Mouse (Mus musculus) limb, embryonic 15.5 days (tissue): ENCODE data around the gene Rnf31. TPM values are rescaled to one million over a fixed set of nuclear protein-coding genes. Genes with fewer than 3 reads are reported as not detected.

Experiments used
- ATAC-seq: fragments of 200-750 bp; cut with Nextera tagmentation; 2 replicates; pipeline ENCODE4 v1.8.0; 2017; ENCODE audit warnings: low read depth, moderate TSS enrichment; ENCODE audit not compliant: insufficient number of reproducible peaks, low FRiP score, low TSS enrichment
- H3K27ac ChIP-seq: fragments of 300-500 bp; sonication (generic); 2 replicates; pipeline ENCODE4 v1.5.1; 2015; ENCODE audit warnings: moderate library complexity, mild to moderate bottlenecking, inconsistent platforms
- H3K27me3 ChIP-seq: fragments of 300-500 bp; sonication (generic); 2 replicates; pipeline ENCODE4 v1.6.1; 2015; ENCODE audit warnings: inconsistent platforms
- H3K36me3 ChIP-seq: fragments of 300-500 bp; sonication (generic); 2 replicates; pipeline ENCODE4 v1.6.1; 2015; ENCODE audit warnings: inconsistent platforms
- H3K4me1 ChIP-seq: fragments of 300-500 bp; sonication (generic); 2 replicates; pipeline ENCODE4 v1.6.1; 2015; ENCODE audit warnings: inconsistent platforms
- H3K4me2 ChIP-seq: fragments of 300-500 bp; sonication (generic); 2 replicates; pipeline ENCODE4 v1.6.1; 2015; ENCODE audit warnings: mild to moderate bottlenecking, inconsistent platforms
- H3K4me3 ChIP-seq: fragments of 300-500 bp; sonication (generic); 2 replicates; pipeline ENCODE4 v1.5.1; 2015; ENCODE audit warnings: mild to moderate bottlenecking, inconsistent platforms
- H3K9ac ChIP-seq: fragments of 300-500 bp; sonication (generic); 2 replicates; pipeline ENCODE4 v1.6.1; 2015; ENCODE audit warnings: inconsistent platforms
- H3K9me3 ChIP-seq: fragments of 300-500 bp; sonication (generic); 2 replicates; pipeline ENCODE4 v1.6.1; 2016; ENCODE audit warnings: inconsistent platforms
- WGBS: fragments of 180-500 bp; shearing (Covaris S2); methylation state at CpG from one replicate; pipeline ENCODE4 v1.1.7; 2015; 5-methylcytosine and 5-hydroxymethylcytosine counted together
- polyA plus RNA-seq: library from polyadenylated mRNA; unstranded; fragments of >200 nt; fragmentation: Nextera tagmentation; extraction: Ambion mirVana; gene quantifications from 2 replicates; pipeline ENCODE4 v1.2.1, GENCODE M21; 2015

Rnf31 gene
- polyA plus RNA-seq, 1 experiment from 2014 or later, result 20.6 TPM

- peak; percentile 94 for ATAC-seq
- Histone ChIP-seq H3K27me3 (no peaks in the 10 kb centered on the region), H3K4me3 (peak within 1 kb of the TSS; percentile 79), H3K9ac (peak within 1 kb of the TSS; percentile 68), H3K4me1 (peaks cover 28% of the 10 kb centered on the region), H3K36me3 (peaks cover 42% of the 10 kb centered on the region), H3K27ac (peak within 1 kb of the TSS; percentile 97), H3K4me2 (peak within 1 kb of the TSS; percentile 88), H3K9me3 (no peaks in the 10 kb centered on the region)
- WGBS, result under 1% methylated on average over 22 of the region's 22 CpGs
Observed at GRCm38 (mm10) chr14:55590748-55591330, 669 bp upstream of the Rnf31 start, which contains the start of gene Psme2. Psme2 (minus strand) TSS chr14:55591113.

- Histone ChIP-seq H3K4me1 (peaks cover 28% of the 10 kb centered on the region), H3K4me2 (peak overlapping the region; percentile 88), H3K36me3 (peaks cover 52% of the 10 kb centered on the region), H3K4me3 (peak overlapping the region; percentile 79), H3K27me3 (no peaks in the 10 kb centered on the region), H3K27ac (peak overlapping the region; percentile 97), H3K9me3 (no peaks in the 10 kb centered on the region), H3K9ac (peak overlapping the region; percentile 68)
- no peak for ATAC-seq
- WGBS, result 2% methylated on average over 16 of the region's 16 CpGs
Observed at GRCm38 (mm10) chr14:55592226-55592625, 718 bp downstream of the Rnf31 start.

DNA sequence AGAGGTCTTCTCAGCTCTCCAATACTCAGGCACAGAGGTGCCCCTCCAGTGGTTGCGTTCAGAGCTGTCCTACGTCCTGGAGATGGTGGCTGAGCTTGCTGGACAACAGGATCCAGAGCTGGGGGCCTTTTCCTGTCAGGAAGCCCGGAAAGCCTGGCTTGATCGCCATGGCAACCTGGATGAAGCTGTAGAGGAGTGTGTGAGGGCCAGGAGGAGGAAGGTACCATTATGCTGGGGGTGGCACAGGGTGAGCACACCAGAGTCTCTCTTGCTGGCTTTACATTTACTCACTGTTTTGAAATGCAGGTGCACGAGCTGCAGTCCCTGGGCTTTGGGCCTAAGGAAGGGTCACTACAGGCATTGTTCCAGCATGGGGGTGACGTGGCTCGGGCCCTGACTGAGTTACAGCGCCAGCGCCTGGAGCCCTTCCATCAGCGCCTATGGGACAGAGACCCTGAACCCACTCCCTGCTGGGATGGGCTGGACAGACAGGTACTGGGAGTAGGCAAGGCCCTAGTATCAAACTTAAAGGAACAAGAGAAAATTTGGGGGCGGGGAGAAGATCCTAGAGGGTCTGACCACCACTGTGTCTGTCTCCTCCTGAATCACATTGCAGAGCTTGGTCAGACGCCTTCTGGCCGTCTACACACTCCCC lies 4.7 kb downstream of the Rnf31 start:
- WGBS, result 84% methylated on average over 13 of the region's 13 CpGs
- Histone ChIP-seq H3K4me1 (peaks cover 18% of the 10 kb centered on the region), H3K9ac (no peak overlapping the region), H3K4me2 (no peak overlapping the region), H3K27ac (no peak overlapping the region), H3K27me3 (no peaks in the 10 kb centered on the region), H3K36me3 (peaks cover 68% of the 10 kb centered on the region), H3K4me3 (no peak overlapping the region), H3K9me3 (no peaks in the 10 kb centered on the region)
- ATAC-seq, result no peak

- Histone ChIP-seq H3K9me3 (no peaks in the 10 kb centered on the region), H3K4me1 (peaks cover 10% of the 10 kb centered on the region; the same call in 1 of the 2 replicates), H3K9ac (no peak overlapping the region), H3K4me2 (no peak overlapping the region), H3K27me3 (no peaks in the 10 kb centered on the region), H3K4me3 (no peak overlapping the region), H3K27ac (no peak overlapping the region), H3K36me3 (peaks cover 87% of the 10 kb centered on the region)
- no peak for ATAC-seq
- WGBS, result 92% methylated on average over 21 of the region's 21 CpGs
Observed at GRCm38 (mm10) chr14:55598521-55599390, 7.2 kb downstream of the Rnf31 start.

- 84% methylated on average over 7 of the region's 7 CpGs for WGBS
- Histone ChIP-seq H3K9ac (peak within 1 kb of the TSS; percentile 52; the same call in 1 of the 2 replicates), H3K27me3 (no peaks in the 10 kb centered on the region), H3K4me3 (peak within 1 kb of the TSS; percentile 43), H3K9me3 (no peaks in the 10 kb centered on the region), H3K27ac (peak within 1 kb of the TSS; percentile 83), H3K4me1 (peaks cover 22% of the 10 kb centered on the region), H3K4me2 (peak within 1 kb of the TSS; percentile 60), H3K36me3 (peaks cover 78% of the 10 kb centered on the region)
- ATAC-seq, result no peak
Observed at GRCm38 (mm10) chr14:55603271-55603632, 11.7 kb downstream of the Rnf31 start, which contains the start of gene Irf9. Irf9 (plus strand) TSS chr14:55603571.

DNA sequence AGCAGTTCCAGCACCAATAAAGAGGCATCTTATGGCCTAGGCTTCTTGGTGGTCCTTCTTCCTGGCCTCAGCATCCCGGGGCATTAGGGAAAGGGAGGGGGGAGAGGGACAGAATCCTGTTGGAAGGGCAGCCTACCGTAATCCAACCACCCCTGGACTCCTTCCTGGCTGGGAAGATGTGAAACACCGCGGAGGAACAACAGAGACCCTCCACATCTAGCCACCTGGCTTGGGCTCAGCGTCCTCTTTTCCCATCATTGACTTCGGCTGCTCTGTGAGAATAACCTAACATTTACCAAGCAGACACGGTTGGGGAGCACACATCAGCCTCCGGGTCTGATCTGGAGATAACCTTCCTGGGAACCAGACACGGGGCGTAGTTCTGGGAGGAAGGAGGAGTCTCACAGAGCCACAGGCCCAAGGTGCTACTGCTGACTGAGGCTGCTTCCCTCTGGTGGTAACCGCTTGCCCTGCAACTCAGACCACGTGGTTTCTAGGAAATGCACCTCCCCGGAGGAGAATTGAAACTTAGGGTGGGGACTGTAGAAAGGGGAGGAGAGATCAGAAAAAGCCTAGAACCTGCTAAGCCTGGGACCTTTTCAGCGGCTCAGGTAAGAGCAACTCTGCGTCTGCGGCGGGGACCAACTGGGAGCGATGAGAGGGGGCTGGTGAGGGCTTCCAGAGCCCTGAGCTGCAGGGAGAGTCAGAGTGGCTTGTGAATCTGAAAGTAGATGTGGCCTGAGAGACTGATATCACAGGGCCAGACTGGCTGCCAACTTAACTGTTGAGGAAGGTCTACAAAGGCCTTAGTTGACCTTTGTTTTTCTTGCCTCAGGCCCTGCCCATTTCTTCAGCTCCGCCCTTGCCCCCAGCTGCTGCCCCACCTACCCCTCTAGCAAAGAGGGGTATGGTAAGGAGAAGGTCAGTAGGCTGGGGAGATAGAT lies 12.4 kb downstream of the Rnf31 start:
- H3K4me3 ChIP-seq, result peak overlapping the region; percentile 43
- ATAC-seq, result peak; percentile 82
- H3K9ac ChIP-seq, result peak overlapping the region; percentile 52; the same call in 1 of the 2 replicates
- peak overlapping the region; percentile 60 for H3K4me2 ChIP-seq
- no peaks in the 10 kb centered on the region for H3K27me3 ChIP-seq
- 15% methylated on average over 19 of the region's 19 CpGs for WGBS
- H3K36me3 ChIP-seq, result peaks cover 78% of the 10 kb centered on the region
- no peaks in the 10 kb centered on the region for H3K9me3 ChIP-seq
- H3K4me1 ChIP-seq, result peaks cover 22% of the 10 kb centered on the region
- H3K27ac ChIP-seq, result peak overlapping the region; percentile 83

DNA sequence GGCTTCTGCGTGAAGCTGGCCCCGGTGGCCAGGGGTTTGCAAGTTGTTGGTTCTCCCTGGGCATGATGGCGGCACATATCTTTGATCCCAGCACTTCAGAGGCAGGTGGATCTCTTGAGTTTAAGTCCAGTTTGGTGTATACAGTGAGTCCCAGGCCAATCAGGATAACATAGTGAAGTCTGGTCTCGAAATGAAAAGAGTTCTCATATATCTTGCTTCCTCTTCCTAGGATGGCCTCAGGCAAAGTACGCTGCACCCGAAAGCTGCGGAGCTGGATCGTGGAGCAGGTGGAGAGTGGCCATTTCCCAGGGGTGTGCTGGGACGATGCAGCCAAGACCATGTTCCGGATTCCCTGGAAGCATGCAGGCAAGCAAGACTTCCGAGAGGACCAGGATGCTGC lies 13.3 kb downstream of the Rnf31 start:
- Histone ChIP-seq H3K9ac (no peak overlapping the region), H3K9me3 (no peaks in the 10 kb centered on the region), H3K27me3 (no peaks in the 10 kb centered on the region), H3K36me3 (peaks cover 78% of the 10 kb centered on the region), H3K27ac (no peak overlapping the region), H3K4me3 (0 out of 2 replicates have a peak overlapping the region, but pooled peaks have one; percentile 43), H3K4me1 (peaks cover 22% of the 10 kb centered on the region), H3K4me2 (peak overlapping the region; percentile 60; the same call in 1 of the 2 replicates)
- 78% methylated on average over 11 of the region's 11 CpGs for WGBS
- ATAC-seq, result no peak

- no peak overlapping the region for H3K4me2 ChIP-seq
- WGBS, result 93% methylated on average over 16 of the region's 16 CpGs
- ATAC-seq, result no peak
- H3K27me3 ChIP-seq, result no peaks in the 10 kb centered on the region
- H3K9ac ChIP-seq, result no peak overlapping the region
- peaks cover 71% of the 10 kb centered on the region for H3K36me3 ChIP-seq
- peaks cover 22% of the 10 kb centered on the region for H3K4me1 ChIP-seq
- H3K27ac ChIP-seq, result no peak overlapping the region
- no peaks in the 10 kb centered on the region for H3K9me3 ChIP-seq
- no peak overlapping the region for H3K4me3 ChIP-seq
Observed at GRCm38 (mm10) chr14:55605743-55606459, 14.4 kb downstream of the Rnf31 start.

DNA sequence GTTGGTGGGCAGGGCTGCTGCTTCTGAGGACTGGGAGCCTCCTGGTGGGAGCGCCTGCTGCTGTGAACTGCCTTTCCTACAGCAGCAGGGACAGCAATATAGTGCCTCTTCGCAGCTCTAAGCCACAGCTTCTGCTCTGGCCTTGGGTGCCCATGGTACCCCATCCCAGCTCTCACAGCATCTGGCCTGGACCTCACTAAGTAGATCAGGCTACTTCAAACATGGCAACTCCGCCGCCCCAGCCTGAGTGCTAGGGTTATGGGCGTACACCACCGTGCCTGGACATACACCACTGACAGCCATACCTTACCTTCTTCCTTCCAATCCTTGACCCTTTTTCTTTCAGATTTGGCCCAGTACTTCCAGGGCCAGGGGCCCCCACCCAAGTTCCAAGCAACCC lies 16.8 kb downstream of the Rnf31 start:
- Histone ChIP-seq H3K27ac (no peak overlapping the region), H3K4me1 (peaks cover 15% of the 10 kb centered on the region), H3K27me3 (no peaks in the 10 kb centered on the region), H3K36me3 (peaks cover 48% of the 10 kb centered on the region), H3K9me3 (no peaks in the 10 kb centered on the region), H3K4me2 (no peak overlapping the region), H3K9ac (no peak overlapping the region), H3K4me3 (no peak overlapping the region)
- no peak for ATAC-seq
- 93% methylated on average over 6 of the region's 6 CpGs for WGBS

- WGBS, result 57% methylated on average over 6 of the region's 6 CpGs
Observed at GRCm38 (mm10) chr14:55613346-55613745, 21.8 kb downstream of the Rnf31 start.

More at GRCm38 (mm10) chr14:55613346-55613745, 21.8 kb downstream of the Rnf31 start:
- H3K27ac ChIP-seq, result no peak overlapping the region
- no peaks in the 10 kb centered on the region for H3K27me3 ChIP-seq
- H3K4me3 ChIP-seq, result no peak overlapping the region
- ATAC-seq, result no peak
- H3K9ac ChIP-seq, result no peak overlapping the region
- H3K36me3 ChIP-seq, result peaks cover 19% of the 10 kb centered on the region
- no peak overlapping the region for H3K4me2 ChIP-seq
- no peaks in the 10 kb centered on the region for H3K4me1 ChIP-seq
- no peaks in the 10 kb centered on the region for H3K9me3 ChIP-seq
